Mouse (Mus musculus) hindbrain, embryonic 12.5 days (tissue): ENCODE data around the gene Nr3c2. TPM values are rescaled to one million over a fixed set of nuclear protein-coding genes. Genes with fewer than 3 reads are reported as not detected.

Experiments
- ATAC-seq: fragments of 200-750 bp; cut with Nextera tagmentation; 2 replicates; pipeline ENCODE4 v1.8.0; 2017; ENCODE audit warnings: moderate TSS enrichment; ENCODE audit not compliant: low FRiP score
- H3K27ac ChIP-seq: fragments of 300-500 bp; sonication (generic); 2 replicates; pipeline ENCODE4 v1.5.1; 2016; ENCODE audit warnings: mild to moderate bottlenecking
- H3K27me3 ChIP-seq: fragments of 300-500 bp; sonication (generic); 2 replicates; pipeline ENCODE4 v1.6.1; 2016; ENCODE audit warnings: mild to moderate bottlenecking
- H3K36me3 ChIP-seq: fragments of 300-500 bp; sonication (generic); 2 replicates; pipeline ENCODE4 v1.6.1; 2016; ENCODE audit warnings: mild to moderate bottlenecking
- H3K4me1 ChIP-seq: fragments of 300-500 bp; sonication (generic); 2 replicates; pipeline ENCODE4 v1.6.1; 2016
- H3K4me2 ChIP-seq: fragments of 300-500 bp; sonication (generic); replicated peaks from 2 replicates; pipeline ENCODE4 v1.6.1; 2016; ENCODE audit warnings: mild to moderate bottlenecking
- H3K4me3 ChIP-seq: fragments of 300-500 bp; sonication (generic); 2 replicates; pipeline ENCODE4 v1.5.1; 2016; ENCODE audit warnings: mild to moderate bottlenecking
- H3K9ac ChIP-seq: fragments of 300-500 bp; sonication (generic); 2 replicates; pipeline ENCODE4 v1.6.1; 2016; ENCODE audit warnings: mild to moderate bottlenecking, moderate library complexity
- H3K9me3 ChIP-seq: fragments of 300-500 bp; sonication (generic); replicated peaks from 2 replicates; pipeline ENCODE4 v1.6.1; 2016; ENCODE audit warnings: mild to moderate bottlenecking
- WGBS: fragments of 180-500 bp; shearing (Covaris S2); methylation state at CpG from one replicate; pipeline ENCODE4 v1.1.7; 2016; 5-methylcytosine and 5-hydroxymethylcytosine counted together
- polyA plus RNA-seq: library from polyadenylated mRNA; unstranded; fragments of >200 nt; fragmentation: Nextera tagmentation; extraction: Ambion mirVana; gene quantifications from 2 replicates; pipeline ENCODE4 v1.2.1, GENCODE M21; 2016

Gene Nr3c2
- polyA plus RNA-seq, 1 experiment from 2014 or later = 1.7 TPM

DNA sequence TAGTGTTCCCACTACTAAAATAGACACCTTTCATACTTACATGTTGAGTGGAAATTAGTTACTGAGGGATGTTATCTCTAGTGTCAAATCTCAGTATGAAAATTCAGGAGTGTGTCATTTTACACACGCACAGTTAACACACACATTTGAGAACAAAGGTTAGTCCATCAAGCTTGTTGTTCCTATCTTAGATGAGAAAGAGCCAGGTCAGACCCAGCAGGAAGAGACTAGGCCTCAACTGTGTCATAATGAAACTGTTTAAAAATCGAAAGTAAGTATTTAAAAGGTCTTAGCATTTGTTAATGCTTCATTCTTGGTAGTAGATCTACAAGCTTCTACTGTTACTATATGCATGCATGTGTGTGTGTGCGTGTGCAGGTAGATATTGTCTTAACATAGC lies 310.1 kb downstream of the Nr3c2 start:
- H3K36me3 ChIP-seq = no peaks in the 10 kb centered on the region
- no peaks in the 10 kb centered on the region for H3K4me1 ChIP-seq
- H3K9me3 ChIP-seq = no peaks in the 10 kb centered on the region
- no peak for ATAC-seq
- H3K27me3 ChIP-seq = no peaks in the 10 kb centered on the region
- WGBS = 86% methylated on average over 3 of the region's 3 CpGs
- H3K9ac ChIP-seq = no peak overlapping the region
- H3K4me3 ChIP-seq = no peak overlapping the region
- H3K27ac ChIP-seq = no peak overlapping the region
- no peak overlapping the region for H3K4me2 ChIP-seq

GRCm38 (mm10) chr8:77213893-77214464 lies 314.7 kb downstream of the Nr3c2 start:
- no peak for ATAC-seq
- H3K36me3 ChIP-seq = no peaks in the 10 kb centered on the region
- H3K4me3 ChIP-seq = no peak overlapping the region
- H3K27ac ChIP-seq = no peak overlapping the region
- no peaks in the 10 kb centered on the region; the same call in 1 of the 2 replicates for H3K4me1 ChIP-seq
- no peak overlapping the region for H3K9ac ChIP-seq
- 75% methylated on average over 3 of the region's 3 CpGs for WGBS
- H3K4me2 ChIP-seq = no peak overlapping the region
- H3K27me3 ChIP-seq = no peaks in the 10 kb centered on the region
- no peaks in the 10 kb centered on the region for H3K9me3 ChIP-seq

- Histone ChIP-seq H3K27me3 (no peaks in the 10 kb centered on the region), H3K27ac (no peak overlapping the region), H3K9me3 (no peaks in the 10 kb centered on the region), H3K36me3 (no peaks in the 10 kb centered on the region), H3K9ac (no peak overlapping the region), H3K4me3 (no peak overlapping the region), H3K4me1 (no peaks in the 10 kb centered on the region; the same call in 1 of the 2 replicates), H3K4me2 (no peak overlapping the region)
- ATAC-seq = no peak
- 76% methylated on average over 8 of the region's 8 CpGs for WGBS
Measured at GRCm38 (mm10) chr8:77214665-77215064, 315.4 kb downstream of the Nr3c2 start.

DNA sequence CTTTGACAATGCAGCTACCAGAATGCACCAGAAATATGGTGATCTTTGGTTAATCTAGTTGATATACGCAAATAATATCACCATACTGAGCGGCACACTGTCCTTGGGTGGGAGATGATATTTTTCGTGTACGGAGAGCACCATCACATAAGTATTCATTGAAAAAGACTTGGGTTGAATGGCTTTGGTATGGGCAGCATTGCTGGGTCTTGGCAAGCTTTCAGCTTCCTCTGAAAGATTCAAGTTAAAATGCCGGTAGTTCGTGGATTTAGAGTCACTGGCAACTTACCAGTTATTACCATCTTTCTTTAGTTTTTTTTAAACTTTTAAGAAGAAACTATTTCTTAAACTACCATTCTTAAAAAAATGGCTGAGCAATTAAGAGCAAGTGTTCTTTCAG lies 315.9 kb downstream of the Nr3c2 start:
- Histone ChIP-seq H3K9me3 (no peaks in the 10 kb centered on the region), H3K27me3 (no peaks in the 10 kb centered on the region), H3K4me1 (no peaks in the 10 kb centered on the region; the same call in 1 of the 2 replicates), H3K27ac (no peak overlapping the region), H3K36me3 (no peaks in the 10 kb centered on the region), H3K4me2 (no peak overlapping the region), H3K4me3 (no peak overlapping the region), H3K9ac (no peak overlapping the region)
- WGBS = 91% methylated on average over 6 of the region's 6 CpGs
- ATAC-seq = no peak

- H3K27me3 ChIP-seq = no peaks in the 10 kb centered on the region
- H3K27ac ChIP-seq = no peak overlapping the region
- ATAC-seq = no peak
- H3K4me1 ChIP-seq = no peaks in the 10 kb centered on the region
- no peaks in the 10 kb centered on the region for H3K36me3 ChIP-seq
- 62% methylated on average over 4 of the region's 4 CpGs for WGBS
- H3K4me2 ChIP-seq = no peak overlapping the region
- H3K9me3 ChIP-seq = no peaks in the 10 kb centered on the region
- H3K4me3 ChIP-seq = no peak overlapping the region
- H3K9ac ChIP-seq = no peak overlapping the region
Measured at GRCm38 (mm10) chr8:77223123-77223522, 323.9 kb downstream of the Nr3c2 start.

- ATAC-seq = no peak
- WGBS = 86% methylated on average over 5 of the region's 5 CpGs
Measured at GRCm38 (mm10) chr8:77227742-77228141, 328.5 kb downstream of the Nr3c2 start.

GRCm38 (mm10) chr8:77228688-77229087 lies 329.4 kb downstream of the Nr3c2 start:
- no peak overlapping the region for H3K4me3 ChIP-seq
- no peaks in the 10 kb centered on the region for H3K36me3 ChIP-seq
- no peak overlapping the region for H3K9ac ChIP-seq
- H3K9me3 ChIP-seq = no peaks in the 10 kb centered on the region
- no peak for ATAC-seq
- H3K27me3 ChIP-seq = no peaks in the 10 kb centered on the region
- H3K27ac ChIP-seq = no peak overlapping the region
- H3K4me1 ChIP-seq = no peaks in the 10 kb centered on the region
- WGBS = 80% methylated on average over 7 of the region's 7 CpGs
- H3K4me2 ChIP-seq = no peak overlapping the region

More at GRCm38 (mm10) chr8:77227742-77228141, 328.5 kb downstream of the Nr3c2 start:
- no peaks in the 10 kb centered on the region for H3K4me1 ChIP-seq
- no peaks in the 10 kb centered on the region for H3K27me3 ChIP-seq
- H3K36me3 ChIP-seq = no peaks in the 10 kb centered on the region
- no peak overlapping the region for H3K27ac ChIP-seq
- H3K4me3 ChIP-seq = no peak overlapping the region
- H3K4me2 ChIP-seq = no peak overlapping the region
- no peak overlapping the region for H3K9ac ChIP-seq
- no peaks in the 10 kb centered on the region for H3K9me3 ChIP-seq

DNA sequence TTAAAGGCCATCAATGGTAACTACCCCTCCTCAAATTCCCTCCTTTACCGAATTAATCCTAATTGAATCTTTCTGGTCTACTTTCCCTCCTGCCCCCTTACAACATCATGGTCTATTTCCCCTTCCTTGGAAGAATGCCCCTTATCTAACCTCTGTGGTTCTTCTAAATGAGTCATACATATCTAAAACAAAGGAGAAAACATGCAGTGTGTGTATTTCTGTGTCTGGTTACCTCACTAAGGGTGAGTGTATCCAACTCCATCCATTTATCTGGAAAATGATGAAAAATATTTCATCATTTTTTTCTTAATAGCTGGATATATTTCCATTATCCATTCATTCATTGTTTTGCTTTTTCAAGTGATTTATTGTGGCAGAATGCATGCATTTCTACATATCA lies 332.0 kb downstream of the Nr3c2 start:
- H3K4me3 ChIP-seq = no peak overlapping the region
- WGBS = 91% methylated on average over 1 of the region's 1 CpGs
- no peaks in the 10 kb centered on the region for H3K27me3 ChIP-seq
- H3K9me3 ChIP-seq = no peaks in the 10 kb centered on the region
- no peak overlapping the region for H3K4me2 ChIP-seq
- no peaks in the 10 kb centered on the region for H3K4me1 ChIP-seq
- H3K36me3 ChIP-seq = no peaks in the 10 kb centered on the region
- no peak overlapping the region for H3K9ac ChIP-seq
- ATAC-seq = no peak
- H3K27ac ChIP-seq = no peak overlapping the region

- H3K4me3 ChIP-seq = no peak overlapping the region
- H3K9ac ChIP-seq = no peak overlapping the region
- no peaks in the 10 kb centered on the region for H3K4me1 ChIP-seq
- H3K9me3 ChIP-seq = no peaks in the 10 kb centered on the region
- H3K36me3 ChIP-seq = no peaks in the 10 kb centered on the region
- H3K27ac ChIP-seq = no peak overlapping the region
- no peak for ATAC-seq
- H3K4me2 ChIP-seq = no peak overlapping the region
- 84% methylated on average over 6 of the region's 6 CpGs for WGBS
- H3K27me3 ChIP-seq = no peaks in the 10 kb centered on the region
Measured at GRCm38 (mm10) chr8:77231834-77232233, 332.6 kb downstream of the Nr3c2 start.

- Histone ChIP-seq H3K4me3 (no peak overlapping the region), H3K27ac (no peak overlapping the region), H3K27me3 (no peaks in the 10 kb centered on the region), H3K36me3 (no peaks in the 10 kb centered on the region), H3K4me2 (no peak overlapping the region), H3K4me1 (no peaks in the 10 kb centered on the region), H3K9me3 (no peaks in the 10 kb centered on the region), H3K9ac (no peak overlapping the region)
- 94% methylated on average over 3 of the region's 3 CpGs for WGBS
- ATAC-seq = no peak
Measured at GRCm38 (mm10) chr8:77232411-77232810, 333.2 kb downstream of the Nr3c2 start.

DNA sequence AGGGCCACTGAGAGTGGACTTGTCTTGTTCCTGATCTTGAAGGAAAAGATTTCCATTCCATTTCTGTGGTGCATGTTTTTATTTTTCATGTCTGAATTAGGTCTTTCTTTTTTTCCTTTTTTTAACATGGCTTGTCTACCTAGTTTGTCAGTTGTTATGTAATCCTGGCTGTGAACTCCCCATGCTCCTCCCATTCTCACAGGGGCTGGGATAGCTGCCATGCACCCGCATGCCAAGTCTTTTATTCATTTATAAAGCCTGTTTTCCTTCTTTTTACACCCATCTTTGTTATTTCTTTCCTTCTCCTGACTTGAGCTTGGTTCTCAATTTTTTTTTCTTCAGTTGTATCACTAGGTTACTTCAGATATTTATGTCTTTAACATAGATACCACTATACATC lies 337.5 kb downstream of the Nr3c2 start:
- H3K4me1 ChIP-seq = no peaks in the 10 kb centered on the region
- no peak overlapping the region for H3K27ac ChIP-seq
- H3K36me3 ChIP-seq = no peaks in the 10 kb centered on the region
- 79% methylated on average over 1 of the region's 1 CpGs for WGBS
- no peak overlapping the region for H3K4me3 ChIP-seq
- ATAC-seq = no peak
- no peak overlapping the region for H3K4me2 ChIP-seq
- H3K9ac ChIP-seq = no peak overlapping the region
- no peaks in the 10 kb centered on the region for H3K27me3 ChIP-seq
- H3K9me3 ChIP-seq = no peaks in the 10 kb centered on the region

- Histone ChIP-seq H3K36me3 (no peaks in the 10 kb centered on the region), H3K27ac (no peak overlapping the region), H3K9ac (no peak overlapping the region), H3K27me3 (no peaks in the 10 kb centered on the region), H3K4me1 (no peaks in the 10 kb centered on the region), H3K4me3 (no peak overlapping the region), H3K4me2 (no peak overlapping the region), H3K9me3 (no peaks in the 10 kb centered on the region)
- ATAC-seq = no peak
Measured at GRCm38 (mm10) chr8:77239462-77239861, 340.2 kb downstream of the Nr3c2 start.

GRCm38 (mm10) chr8:77241381-77241780 lies 342.1 kb downstream of the Nr3c2 start:
- no peak overlapping the region for H3K4me2 ChIP-seq
- no peak overlapping the region for H3K4me3 ChIP-seq
- no peak for ATAC-seq
- no peaks in the 10 kb centered on the region for H3K27me3 ChIP-seq
- H3K9ac ChIP-seq = no peak overlapping the region
- 89% methylated on average over 3 of the region's 3 CpGs for WGBS
- H3K4me1 ChIP-seq = no peaks in the 10 kb centered on the region
- no peak overlapping the region for H3K27ac ChIP-seq
- no peaks in the 10 kb centered on the region for H3K9me3 ChIP-seq
- H3K36me3 ChIP-seq = no peaks in the 10 kb centered on the region
